Mouse (Mus musculus): ENCODE results near the gene Wdr4.

- TF ChIP-seq MAX (IDR thresholded peaks at IDR 0.05) (no peak), MYOG (IDR thresholded peaks at IDR 0.05; ENCODE audit: control insufficient read depth, extremely low read depth, insufficient read length) (no peak), CTCF (IDR thresholded peaks at IDR 0.05; ENCODE audit: control insufficient read depth, insufficient read depth, insufficient read length) (no peak)
Observed at GRCm38 (mm10) chr17:31525114-31525513, 5.3 kb upstream of the Wdr4 start.

Measured in C2C12 (cell line).